8 mouse cellular contexts compared by ENCODE assay signal in genomic region chr10:9012829-9013548, GRCm38 (mm10).
A peak's percentile ranks its signal among the peaks of the same experiment; 100 is the strongest.
DNase-seq lines count a peak whose midpoint lies in the region; ATAC-seq lines count a peak whose summit lies in the region.

No protein-coding gene starts in this region.

- no peak overlapping the region for H3K4me3 ChIP-seq in forebrain, embryonic 14.5 days (ENCODE audit: low read depth, low read length)
- no peak overlapping the region for H3K4me3 ChIP-seq in hindbrain, embryonic 14.5 days (replicated peaks; ENCODE audit: low read length)

- peak; percentile 43 for ATAC-seq in cerebellum, adult (ENCODE audit: insufficient number of reproducible peaks, low FRiP score, low TSS enrichment)
- peak; percentile 40; the same call in 1 of the 2 replicates for ATAC-seq in forebrain, embryonic 14.5 days
- peak; percentile 25; the same call in 1 of the 2 replicates for ATAC-seq in hindbrain, embryonic 14.5 days (ENCODE audit: low FRiP score)
- ATAC-seq in megakaryocyte-erythroid progenitor cell, adult 5-6 weeks (replicated peaks; ENCODE audit: low FRiP score, low TSS enrichment, poor library complexity, severe bottlenecking) = peak; percentile 75; the same call in 1 of the 2 replicates

- H3K4me1 ChIP-seq in forebrain, embryonic 14.5 days (ENCODE audit: control insufficient read depth, insufficient read depth, low read length) = no peaks in the 10 kb centered on the region
- H3K4me1 ChIP-seq in hindbrain, embryonic 14.5 days (replicated peaks; ENCODE audit: control insufficient read depth, insufficient read depth, low read length) = 0 out of 2 replicates have a peak, but pooled peaks cover 4% of the 10 kb centered on the region

- WGBS in forebrain, embryonic 14.5 days = 29% methylated on average over 5 of the region's 5 CpGs
- WGBS in hindbrain, embryonic 14.5 days = 39% methylated on average over 5 of the region's 5 CpGs

- peak; percentile 62 for DNase-seq in R1 (ENCODE audit: low read depth, low spot score)
- DNase-seq in forebrain, embryonic 14.5 days (ENCODE audit: low spot score) = peak; percentile 68
- DNase-seq in hindbrain, embryonic 14.5 days (ENCODE audit: low spot score) = peak; percentile 69
- DNase-seq in left cerebral cortex, adult 11 months (ENCODE audit: low spot score) = peak; percentile 56
- DNase-seq in right cerebral cortex, postnatal 14 days = peak; percentile 67
- DNase-seq in T-cell, adult 2 months (ENCODE audit: low spot score) = no peak

- no peaks in the 10 kb centered on the region for H3K36me3 ChIP-seq in forebrain, embryonic 14.5 days (ENCODE audit: control insufficient read depth, insufficient read depth, low read length)
- H3K36me3 ChIP-seq in hindbrain, embryonic 14.5 days (replicated peaks; ENCODE audit: control insufficient read depth, insufficient read depth) = no peaks in the 10 kb centered on the region

- no peak overlapping the region for H3K9ac ChIP-seq in forebrain, embryonic 14.5 days (ENCODE audit: low read length)
- H3K9ac ChIP-seq in hindbrain, embryonic 14.5 days = no peak overlapping the region

- H3K27me3 ChIP-seq in forebrain, embryonic 14.5 days (replicated peaks; ENCODE audit: control insufficient read depth, insufficient read depth, low read length) = no peaks in the 10 kb centered on the region
- H3K27me3 ChIP-seq in hindbrain, embryonic 14.5 days (ENCODE audit: control insufficient read depth, insufficient read depth, low read length) = no peaks in the 10 kb centered on the region

- H3K4me2 ChIP-seq in forebrain, embryonic 14.5 days (ENCODE audit: low read length) = no peak overlapping the region
- H3K4me2 ChIP-seq in hindbrain, embryonic 14.5 days (replicated peaks) = no peak overlapping the region

- H3K27ac ChIP-seq in forebrain, embryonic 14.5 days (ENCODE audit: low read depth, low read length) = no peak overlapping the region
- H3K27ac ChIP-seq in hindbrain, embryonic 14.5 days = no peak overlapping the region

- H3K9me3 ChIP-seq in forebrain, embryonic 14.5 days (replicated peaks; ENCODE audit: control insufficient read depth, low read length) = no peaks in the 10 kb centered on the region
- no peaks in the 10 kb centered on the region for H3K9me3 ChIP-seq in hindbrain, embryonic 14.5 days (ENCODE audit: control insufficient read depth, low read length)

Comparison
In these comparisons a context has a peak if more than half of its experiments do, and no peak if none do; other contexts are left out.
1. ATAC-seq: peak in every context shown above with its lines; median percentile 75 in megakaryocyte-erythroid progenitor cell, adult 5-6 weeks; 43 in cerebellum, adult; 40 in forebrain, embryonic 14.5 days; 25 in hindbrain, embryonic 14.5 days.